Mouse (Mus musculus): ENCODE data around the gene Frat1.
"Not testable (repeated sequence)": the region's sequence is repeated elsewhere in the genome, so short reads cannot be mapped to it uniquely, and the experiment has no call there.

The Frat1 gene

DNA sequence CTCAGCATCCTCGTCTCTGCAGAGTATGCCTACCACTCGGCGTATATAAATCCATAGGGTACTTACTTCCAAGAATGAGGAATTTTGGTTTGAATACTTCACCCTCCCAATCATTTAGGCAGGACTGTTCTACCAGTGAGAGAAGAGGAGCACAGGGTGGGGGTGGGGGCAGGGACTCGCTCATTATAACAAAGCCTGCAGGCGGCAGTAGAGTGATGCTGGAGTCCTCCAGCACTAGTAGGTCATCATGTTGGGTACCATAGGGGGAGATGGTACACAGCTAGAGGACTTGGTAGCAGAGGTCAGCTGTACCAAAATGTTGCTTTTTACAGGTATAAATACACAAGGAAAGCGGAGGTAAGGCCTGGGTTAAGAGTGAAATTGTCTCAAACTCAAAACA, 14.6 kb downstream of the Frat1 start:
- DNase-seq, result no peak

GRCm38 (mm10) chr19:41846366-41847090, 16.8 kb downstream of the Frat1 start:
- peak; percentile 52 to 60 for DNase-seq

- peak; percentile 49 to 69 for DNase-seq
These were observed 17.4 kb downstream of the Frat1 start for GRCm38 (mm10) chr19:41847091-41847581.

- not testable (repeated sequence) for DNase-seq
These were observed 17.8 kb downstream of the Frat1 start for GRCm38 (mm10) chr19:41847614-41847991.

DNA sequence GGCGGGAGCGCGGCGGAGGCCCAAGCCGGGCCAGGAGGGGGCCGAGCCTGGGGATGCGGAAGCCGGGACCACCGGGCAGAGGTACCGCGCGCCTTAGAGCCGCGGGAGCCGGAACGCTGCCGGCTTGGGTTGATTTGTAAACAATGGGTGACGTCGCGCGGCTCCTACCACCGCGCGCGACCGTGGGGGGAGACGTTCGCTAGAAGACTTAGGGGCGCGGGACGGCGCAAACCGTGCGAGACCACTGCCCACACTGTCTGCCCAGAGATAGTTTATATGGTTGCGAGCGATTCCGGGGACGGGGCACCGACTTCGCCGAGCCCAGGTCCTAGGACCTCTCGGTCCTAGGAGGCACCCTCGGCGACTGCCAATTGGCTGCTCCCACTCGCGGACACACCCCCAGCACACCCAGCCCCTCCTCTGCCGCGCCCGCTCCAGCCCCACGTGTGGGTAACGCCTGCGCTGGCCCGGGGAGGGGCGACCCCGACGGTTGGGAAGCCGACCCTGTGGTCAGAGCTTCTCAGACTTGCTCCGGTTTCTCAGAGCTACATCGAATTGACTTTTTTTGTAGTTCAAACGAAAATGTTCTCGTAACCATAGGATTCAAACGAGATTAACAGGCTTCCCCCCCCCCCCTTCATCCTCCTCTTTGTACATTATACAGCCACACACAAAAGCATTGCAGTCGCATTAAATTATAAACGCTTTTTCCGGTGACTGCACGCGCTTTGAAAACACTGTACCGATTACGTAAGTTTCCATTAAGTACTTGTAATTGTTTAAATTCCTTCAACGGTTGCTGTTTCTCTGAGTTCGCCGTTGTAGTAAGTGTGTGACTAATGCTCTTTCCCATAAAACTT, 18.5 kb downstream of the Frat1 start, which contains the start of gene Frat2:
Frat2 (minus strand) TSS at position 141 of the 860 bp plus-strand sequence.
- peak; percentile 89 to 90 for DNase-seq

GRCm38 (mm10) chr19:41850021-41850718, 20.4 kb downstream of the Frat1 start:
- DNase-seq, result no peak

DNA sequence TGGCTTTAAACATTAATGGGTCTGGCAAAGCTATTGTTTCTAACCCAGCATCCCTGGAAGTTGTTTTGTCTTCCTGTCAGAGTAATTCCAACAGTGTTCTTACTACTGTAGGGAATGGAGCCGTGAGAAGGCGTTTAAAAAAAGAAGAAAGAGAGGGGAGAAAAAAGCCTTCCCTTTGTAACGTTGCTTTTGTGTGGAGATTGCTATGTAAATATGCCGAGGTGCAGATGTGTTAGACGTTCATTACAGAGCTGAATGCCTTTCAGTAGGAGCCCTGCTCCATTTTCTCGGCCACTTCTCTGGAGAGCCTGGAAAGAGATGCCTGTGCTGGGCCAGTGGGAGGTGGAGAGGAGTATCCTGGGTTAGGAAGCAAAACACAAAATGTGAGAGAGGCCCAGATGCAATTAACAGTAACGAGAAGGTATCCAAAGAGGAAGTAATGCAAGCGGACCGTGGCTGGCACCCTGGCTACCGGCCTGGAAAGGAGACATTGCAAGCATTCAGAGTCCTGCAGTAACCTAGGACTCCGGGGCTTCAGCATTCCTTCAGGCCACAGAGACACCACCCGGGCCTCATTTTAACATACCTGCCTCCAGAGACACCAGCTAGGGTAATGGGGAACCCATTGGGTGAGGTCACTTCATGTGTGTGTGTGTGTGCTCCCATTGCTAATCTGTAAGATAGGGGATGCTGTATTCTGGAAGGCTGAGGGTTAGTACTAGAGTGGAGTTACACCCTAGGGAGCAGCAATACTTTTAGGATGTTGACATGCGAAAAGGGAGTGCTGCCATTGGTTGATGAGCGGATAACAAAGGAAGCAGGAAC, 21.2 kb downstream of the Frat1 start:
- DNase-seq, result no peak

- no peak for DNase-seq
These were observed 22.7 kb downstream of the Frat1 start for GRCm38 (mm10) chr19:41852423-41852822.

DNA sequence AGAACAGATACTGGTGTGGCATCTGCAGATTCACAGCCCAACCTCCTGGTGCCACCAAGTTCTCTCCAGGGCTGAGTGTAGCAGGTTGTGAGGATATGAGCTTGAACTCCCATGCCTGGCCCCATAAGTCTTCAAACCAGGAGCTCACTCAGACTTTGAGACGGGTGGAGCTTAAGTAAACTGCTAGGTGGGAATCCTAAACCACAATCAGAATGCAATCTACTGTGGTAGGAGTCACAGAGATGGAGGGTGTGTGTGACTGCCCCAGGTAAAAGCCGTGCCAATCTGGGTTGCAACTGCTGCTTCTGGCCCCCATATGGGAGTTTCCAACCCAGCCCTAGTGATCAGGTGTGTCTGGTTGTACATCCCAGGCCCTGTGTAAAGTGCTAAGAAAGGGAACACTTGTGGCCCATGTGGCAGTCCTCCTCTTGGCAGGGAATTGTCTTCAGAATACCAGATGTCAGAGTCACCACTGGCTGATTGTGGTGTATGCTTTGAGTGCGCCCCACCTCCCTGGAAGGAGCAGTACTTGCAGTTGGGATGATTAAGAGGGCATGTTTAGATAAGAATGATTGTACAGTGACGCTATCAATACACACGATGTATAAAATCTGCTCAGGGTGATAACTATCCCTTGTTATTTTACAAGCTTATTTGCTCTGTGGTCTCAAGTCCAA, 27.5 kb downstream of the Frat1 start:
- DNase-seq, result no peak

DNA sequence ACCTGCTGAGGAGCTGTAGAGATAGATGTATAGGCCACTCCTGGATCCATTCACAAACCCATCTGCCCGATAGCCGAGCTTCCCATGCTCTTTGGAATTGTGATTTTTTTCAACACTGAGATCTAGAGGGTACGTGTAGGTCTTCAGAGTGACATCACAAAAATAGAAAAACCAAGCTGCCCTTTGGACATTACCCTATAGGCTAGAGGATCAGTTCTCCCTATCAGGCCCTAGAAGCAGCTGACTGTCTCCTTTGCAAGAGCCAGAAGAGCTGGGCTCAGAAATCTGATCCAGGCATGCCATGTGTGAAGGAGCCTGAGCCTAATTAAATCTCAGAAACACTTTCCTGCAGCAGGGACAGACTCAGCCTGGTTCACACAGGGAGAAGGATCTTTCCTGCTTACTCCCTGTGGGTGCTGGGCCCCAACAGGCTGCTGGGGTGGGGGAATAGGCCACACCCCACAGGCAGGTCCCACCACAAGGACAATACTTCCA, 28.1 kb downstream of the Frat1 start:
- DNase-seq, result no peak

DNA sequence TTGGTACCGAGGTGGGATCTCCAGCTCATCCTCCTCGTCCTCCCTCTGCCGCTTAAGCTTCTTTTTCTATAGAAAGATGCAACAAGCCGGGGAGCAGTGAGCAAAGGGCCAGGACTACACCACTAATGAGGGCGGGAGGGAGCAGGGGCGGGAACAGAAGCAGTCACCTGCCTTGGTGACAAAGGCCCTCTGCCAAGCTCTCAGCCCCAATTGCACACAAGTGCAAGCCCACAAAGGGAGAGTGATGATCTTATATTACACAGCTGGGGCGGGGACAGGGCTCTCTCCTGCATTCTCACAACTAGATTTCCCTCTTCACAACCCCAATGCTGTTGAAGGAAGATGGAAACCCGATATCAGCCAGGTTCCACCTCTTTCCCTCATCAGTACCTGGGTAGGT, 36.9 kb downstream of the Frat1 start:
- DNase-seq, result no peak

GRCm38 (mm10) chr19:41869296-41869695, 39.5 kb downstream of the Frat1 start:
- no peak for DNase-seq

DNA sequence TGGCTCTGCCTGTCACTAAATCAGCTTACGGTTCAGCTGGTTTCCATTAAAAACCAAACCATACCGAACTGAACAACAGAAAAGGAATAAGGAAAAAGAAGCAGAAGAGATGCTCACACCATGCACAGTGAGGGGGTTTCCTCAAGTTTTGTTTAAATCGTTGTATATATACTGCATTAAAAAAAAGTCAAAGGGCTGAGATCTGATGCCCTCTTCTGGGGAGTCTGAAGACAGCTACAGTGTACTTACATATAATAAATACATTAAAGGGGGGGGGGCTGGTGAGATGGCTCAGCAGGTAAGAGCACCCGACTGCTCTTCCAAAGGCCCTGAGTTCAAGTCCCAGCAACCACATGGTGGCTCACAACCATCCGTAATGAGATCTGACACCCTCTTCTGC, 40.2 kb downstream of the Frat1 start:
- not testable (repeated sequence) for DNase-seq

GRCm38 (mm10) chr19:41872285-41872684, 42.5 kb downstream of the Frat1 start:
- no peak for DNase-seq

DNA sequence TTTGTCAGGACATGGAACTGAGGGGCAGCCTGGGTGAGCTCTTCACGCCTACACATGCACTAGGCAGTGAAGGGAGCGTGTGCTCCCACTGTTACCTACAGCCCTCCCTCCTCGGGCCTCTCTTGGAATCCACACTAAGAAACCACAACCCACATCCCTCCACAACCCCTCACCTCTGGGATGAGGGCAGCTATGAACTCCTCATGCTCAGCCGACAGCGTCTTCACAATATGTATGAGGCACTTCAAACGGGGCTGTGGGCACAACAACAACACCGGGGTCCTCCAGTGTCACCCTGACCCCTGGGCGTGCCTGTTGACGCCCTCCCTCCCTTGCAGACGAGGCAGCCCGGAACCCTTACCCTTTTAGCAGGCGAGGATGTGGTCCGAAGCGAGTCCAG, 44.6 kb downstream of the Frat1 start:
- DNase-seq, result no peak

DNA sequence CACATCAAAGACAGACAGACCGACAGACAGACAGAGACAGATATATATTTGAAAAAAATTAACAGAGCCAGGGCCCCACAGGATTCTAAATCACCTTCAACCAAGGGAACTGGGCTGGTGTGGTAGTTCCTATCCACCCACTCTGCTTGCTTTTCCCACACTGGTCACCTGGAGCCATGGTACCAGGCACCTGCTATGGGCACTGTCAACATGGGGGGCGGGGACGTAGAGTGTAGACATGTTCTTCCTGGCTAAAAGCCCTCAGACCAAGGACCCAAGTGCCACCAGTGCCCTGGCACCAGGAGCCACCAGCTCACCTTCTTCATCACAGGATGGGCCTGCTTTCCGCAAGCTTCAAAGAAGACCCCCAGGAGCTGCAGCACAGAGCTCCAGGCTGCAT, 52.1 kb downstream of the Frat1 start:
- DNase-seq, result no peak
